Mouse (Mus musculus) forebrain, embryonic 16.5 days (tissue): ENCODE data around the gene Tgfb3. TPM values are rescaled to one million over a fixed set of nuclear protein-coding genes. Genes with fewer than 3 reads are reported as not detected.
A peak's percentile ranks its signal among the peaks of the same experiment; 100 is the strongest.

Experiments used
- ATAC-seq: fragments of 200-750 bp; cut with Nextera tagmentation; 2 replicates; pipeline ENCODE4 v1.8.0; 2017; ENCODE audit warnings: mild to moderate bottlenecking, moderate library complexity
- H3K27ac ChIP-seq: fragments of 300-500 bp; sonication (generic); 2 replicates; pipeline ENCODE4 v1.5.1; 2014; ENCODE audit warnings: low read length, control low read depth
- H3K27me3 ChIP-seq: fragments of 300-500 bp; sonication (generic); replicated peaks from 2 replicates; pipeline ENCODE4 v1.6.1; 2014; ENCODE audit warnings: low read length; ENCODE audit not compliant: control insufficient read depth, insufficient read depth
- H3K36me3 ChIP-seq: fragments of 300-500 bp; sonication (generic); 2 replicates; pipeline ENCODE4 v1.6.1; 2014; ENCODE audit not compliant: control insufficient read depth, insufficient read depth
- H3K4me1 ChIP-seq: fragments of 300-500 bp; sonication (generic); replicated peaks from 2 replicates; pipeline ENCODE4 v1.6.1; 2014; ENCODE audit warnings: low read length; ENCODE audit not compliant: control insufficient read depth, insufficient read depth
- H3K4me2 ChIP-seq: fragments of 300-500 bp; sonication (generic); 2 replicates; pipeline ENCODE4 v1.6.1; 2014; ENCODE audit warnings: mild to moderate bottlenecking, low read length, control low read depth
- H3K4me3 ChIP-seq: fragments of 300-500 bp; sonication (generic); replicated peaks from 2 replicates; pipeline ENCODE4 v1.5.1; 2014; ENCODE audit warnings: mild to moderate bottlenecking, low read length, control low read depth
- H3K9ac ChIP-seq: fragments of 300-500 bp; sonication (generic); replicated peaks from 2 replicates; pipeline ENCODE4 v1.6.1; 2014; ENCODE audit warnings: low read depth, low read length, control low read depth
- H3K9me3 ChIP-seq: fragments of 300-500 bp; sonication (generic); 2 replicates; pipeline ENCODE4 v1.6.1; 2016; ENCODE audit warnings: low read length; ENCODE audit not compliant: control insufficient read depth
- WGBS: fragments of 180-500 bp; shearing (Covaris S2); extraction: QIAGEN DNeasy Blood & Tissue Kit; methylation state at CpG from one replicate; pipeline ENCODE4 v1.1.7; 2014; 5-methylcytosine and 5-hydroxymethylcytosine counted together
- polyA plus RNA-seq: library from polyadenylated mRNA; unstranded; fragments of >200 nt; fragmentation: Nextera tagmentation; extraction: Ambion mirVana; gene quantifications from 2 replicates; pipeline ENCODE4 v1.2.1, GENCODE M21; 2015

Tgfb3 gene
- polyA plus RNA-seq, 1 experiment from 2014 or later: 7.2 TPM

- Histone ChIP-seq H3K4me2 (no peak overlapping the region), H3K4me1 (no peaks in the 10 kb centered on the region; the same call in 1 of the 2 replicates), H3K27ac (no peak overlapping the region), H3K9me3 (no peaks in the 10 kb centered on the region), H3K36me3 (no peaks in the 10 kb centered on the region), H3K27me3 (no peaks in the 10 kb centered on the region), H3K4me3 (no peak overlapping the region), H3K9ac (no peak overlapping the region)
- WGBS: 82% methylated on average over 1 of the region's 1 CpGs
- no peak for ATAC-seq
Measured at GRCm38 (mm10) chr12:86027747-86028146, 51.1 kb downstream of the Tgfb3 start.

DNA sequence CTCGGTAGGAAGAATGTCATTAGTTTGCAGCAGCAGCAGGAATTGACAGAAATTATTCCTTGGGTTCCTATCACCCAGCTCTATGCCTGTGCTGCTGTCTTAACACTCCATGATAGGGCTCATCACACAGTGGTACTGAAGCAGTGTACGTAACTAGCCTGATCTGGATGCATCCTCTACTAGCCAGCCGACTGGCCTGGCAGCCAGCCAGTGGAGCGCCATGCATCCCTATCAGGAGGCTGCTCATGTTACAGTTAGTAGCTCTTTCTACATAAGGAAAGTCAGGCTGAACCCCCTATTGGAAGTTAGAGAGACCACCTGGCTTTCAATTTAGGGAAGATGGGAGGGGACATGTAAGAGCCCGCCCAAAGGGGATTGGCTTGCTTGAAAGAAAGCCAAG lies 51.8 kb downstream of the Tgfb3 start:
- no peaks in the 10 kb centered on the region for H3K9me3 ChIP-seq
- peak; percentile 74; the same call in 1 of the 2 replicates for ATAC-seq
- H3K27me3 ChIP-seq: no peaks in the 10 kb centered on the region

DNA sequence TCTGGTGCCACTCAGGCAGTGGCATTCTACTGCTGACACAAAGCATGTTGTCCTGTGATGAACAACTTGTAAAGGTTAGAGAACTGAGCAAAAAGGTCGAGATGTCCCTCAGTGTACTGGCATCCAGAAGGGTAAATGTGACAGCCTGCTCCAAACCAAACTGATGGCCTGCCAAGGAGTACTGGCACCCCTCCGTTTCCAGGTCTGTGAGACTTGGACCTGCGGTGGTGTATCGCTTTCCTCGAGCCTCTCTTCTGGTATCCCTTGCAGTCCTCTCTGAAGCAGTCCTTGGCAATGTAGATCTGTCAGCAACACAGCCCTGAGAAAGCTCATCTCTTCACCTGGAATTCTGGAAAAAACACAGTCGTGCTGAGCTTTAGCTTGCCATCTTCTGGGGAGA lies 53.4 kb downstream of the Tgfb3 start:
- ATAC-seq: no peak
- no peaks in the 10 kb centered on the region for H3K27me3 ChIP-seq
- H3K4me2 ChIP-seq: no peak overlapping the region
- no peaks in the 10 kb centered on the region for H3K36me3 ChIP-seq
- no peaks in the 10 kb centered on the region for H3K9me3 ChIP-seq
- 91% methylated on average over 6 of the region's 6 CpGs for WGBS
- no peak overlapping the region for H3K27ac ChIP-seq
- H3K4me1 ChIP-seq: no peaks in the 10 kb centered on the region; the same call in 1 of the 2 replicates
- no peak overlapping the region for H3K9ac ChIP-seq
- H3K4me3 ChIP-seq: no peak overlapping the region

More for the DNA sequence above, 51.8 kb downstream of the Tgfb3 start:
- Histone ChIP-seq H3K36me3 (no peaks in the 10 kb centered on the region), H3K4me3 (no peak overlapping the region), H3K4me2 (no peak overlapping the region), H3K9ac (no peak overlapping the region), H3K4me1 (no peaks in the 10 kb centered on the region; the same call in 1 of the 2 replicates), H3K27ac (no peak overlapping the region)
- WGBS: 55% methylated on average over 5 of the region's 5 CpGs

- no peak overlapping the region for H3K4me2 ChIP-seq
- 43% methylated on average over 4 of the region's 4 CpGs for WGBS
- H3K27ac ChIP-seq: no peak overlapping the region
- no peak overlapping the region for H3K4me3 ChIP-seq
- no peak overlapping the region for H3K9ac ChIP-seq
- H3K4me1 ChIP-seq: no peaks in the 10 kb centered on the region; the same call in 1 of the 2 replicates
- no peaks in the 10 kb centered on the region for H3K27me3 ChIP-seq
- no peak for ATAC-seq
- H3K9me3 ChIP-seq: no peaks in the 10 kb centered on the region
- no peaks in the 10 kb centered on the region for H3K36me3 ChIP-seq
Measured at GRCm38 (mm10) chr12:86024426-86024825, 54.4 kb downstream of the Tgfb3 start.

DNA sequence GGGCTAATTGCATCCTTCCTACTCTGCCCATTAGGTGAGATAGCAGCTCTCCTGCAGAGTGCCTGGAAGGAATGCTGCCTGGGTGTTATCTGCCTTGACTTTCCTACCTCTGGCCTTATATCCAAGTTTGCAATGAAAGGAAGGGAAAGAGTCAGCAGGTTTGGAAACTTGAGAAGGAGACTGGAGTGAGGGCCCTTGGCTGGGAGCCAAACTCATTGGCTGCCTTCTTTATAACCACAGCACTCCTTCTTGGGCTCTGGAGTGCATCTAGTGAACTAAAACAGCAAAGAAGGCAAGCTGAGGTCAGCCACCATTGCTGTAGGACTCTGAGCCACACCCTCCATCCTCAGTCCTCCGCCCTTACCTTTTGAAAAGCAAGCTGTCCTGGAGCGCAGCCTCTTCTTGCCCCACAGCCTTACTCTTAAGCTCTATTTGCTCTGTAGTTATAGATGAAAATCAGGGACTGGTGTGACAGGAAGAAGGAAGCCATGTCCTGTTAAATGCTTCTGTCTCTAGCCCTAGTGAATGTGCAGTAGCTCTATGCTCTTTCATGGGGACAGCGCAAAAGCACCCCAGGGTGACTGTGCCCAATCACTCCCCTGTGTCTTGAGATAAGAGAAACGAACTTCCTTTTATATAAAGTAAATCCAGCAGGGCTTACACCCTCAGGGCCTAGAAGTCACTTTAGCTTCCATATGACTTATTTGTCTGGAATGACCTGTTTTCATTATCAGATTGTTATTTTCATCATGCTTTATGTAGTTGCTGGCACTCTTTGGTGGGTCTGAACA lies 55.6 kb downstream of the Tgfb3 start:
- no peak for ATAC-seq
- Histone ChIP-seq H3K9ac (no peak overlapping the region), H3K4me1 (no peaks in the 10 kb centered on the region; the same call in 1 of the 2 replicates), H3K4me2 (no peak overlapping the region), H3K36me3 (no peaks in the 10 kb centered on the region), H3K4me3 (no peak overlapping the region), H3K9me3 (no peaks in the 10 kb centered on the region), H3K27ac (no peak overlapping the region), H3K27me3 (no peaks in the 10 kb centered on the region)
- 75% methylated on average over 4 of the region's 4 CpGs for WGBS

GRCm38 (mm10) chr12:86022282-86022984 lies 56.4 kb downstream of the Tgfb3 start:
- Histone ChIP-seq H3K36me3 (no peaks in the 10 kb centered on the region), H3K27me3 (no peaks in the 10 kb centered on the region), H3K9me3 (no peaks in the 10 kb centered on the region), H3K4me2 (no peak overlapping the region), H3K4me1 (no peaks in the 10 kb centered on the region; the same call in 1 of the 2 replicates), H3K27ac (no peak overlapping the region), H3K4me3 (no peak overlapping the region), H3K9ac (no peak overlapping the region)
- ATAC-seq: no peak
- WGBS: 79% methylated on average over 9 of the region's 9 CpGs

GRCm38 (mm10) chr12:86021583-86021982 lies 57.3 kb downstream of the Tgfb3 start:
- ATAC-seq: no peak
- no peaks in the 10 kb centered on the region for H3K9me3 ChIP-seq
- WGBS: 81% methylated on average over 6 of the region's 6 CpGs
- H3K27ac ChIP-seq: no peak overlapping the region
- H3K4me1 ChIP-seq: no peaks in the 10 kb centered on the region; the same call in 1 of the 2 replicates
- no peak overlapping the region for H3K4me2 ChIP-seq
- H3K4me3 ChIP-seq: no peak overlapping the region
- no peaks in the 10 kb centered on the region for H3K36me3 ChIP-seq
- no peak overlapping the region for H3K9ac ChIP-seq
- no peaks in the 10 kb centered on the region for H3K27me3 ChIP-seq

GRCm38 (mm10) chr12:86017360-86017759 lies 61.5 kb downstream of the Tgfb3 start:
- WGBS: 70% methylated on average over 5 of the region's 5 CpGs
- Histone ChIP-seq H3K4me2 (no peak overlapping the region), H3K9me3 (no peaks in the 10 kb centered on the region)

GRCm38 (mm10) chr12:86015114-86015513 lies 63.7 kb downstream of the Tgfb3 start:
- Histone ChIP-seq H3K4me1 (no peaks in the 10 kb centered on the region), H3K9me3 (no peaks in the 10 kb centered on the region), H3K36me3 (no peaks in the 10 kb centered on the region), H3K27me3 (no peaks in the 10 kb centered on the region), H3K9ac (no peak overlapping the region), H3K4me3 (no peak overlapping the region), H3K4me2 (no peak overlapping the region), H3K27ac (no peak overlapping the region)
- 69% methylated on average over 2 of the region's 2 CpGs for WGBS
- no peak for ATAC-seq

More at GRCm38 (mm10) chr12:86017360-86017759, 61.5 kb downstream of the Tgfb3 start:
- H3K4me3 ChIP-seq: no peak overlapping the region
- H3K9ac ChIP-seq: no peak overlapping the region
- no peaks in the 10 kb centered on the region for H3K36me3 ChIP-seq
- ATAC-seq: no peak
- no peaks in the 10 kb centered on the region for H3K4me1 ChIP-seq
- H3K27ac ChIP-seq: no peak overlapping the region
- H3K27me3 ChIP-seq: no peaks in the 10 kb centered on the region
